Mouse (Mus musculus) cerebellum, adult 18-20 months (tissue): ENCODE measurements around the gene Nus1.

ENCODE experiments used
- DNase-seq, 2 experiments: peaks; one replicate each; pipeline ENCODE4 v3.0.0; 2021

The Nus1 gene

DNA sequence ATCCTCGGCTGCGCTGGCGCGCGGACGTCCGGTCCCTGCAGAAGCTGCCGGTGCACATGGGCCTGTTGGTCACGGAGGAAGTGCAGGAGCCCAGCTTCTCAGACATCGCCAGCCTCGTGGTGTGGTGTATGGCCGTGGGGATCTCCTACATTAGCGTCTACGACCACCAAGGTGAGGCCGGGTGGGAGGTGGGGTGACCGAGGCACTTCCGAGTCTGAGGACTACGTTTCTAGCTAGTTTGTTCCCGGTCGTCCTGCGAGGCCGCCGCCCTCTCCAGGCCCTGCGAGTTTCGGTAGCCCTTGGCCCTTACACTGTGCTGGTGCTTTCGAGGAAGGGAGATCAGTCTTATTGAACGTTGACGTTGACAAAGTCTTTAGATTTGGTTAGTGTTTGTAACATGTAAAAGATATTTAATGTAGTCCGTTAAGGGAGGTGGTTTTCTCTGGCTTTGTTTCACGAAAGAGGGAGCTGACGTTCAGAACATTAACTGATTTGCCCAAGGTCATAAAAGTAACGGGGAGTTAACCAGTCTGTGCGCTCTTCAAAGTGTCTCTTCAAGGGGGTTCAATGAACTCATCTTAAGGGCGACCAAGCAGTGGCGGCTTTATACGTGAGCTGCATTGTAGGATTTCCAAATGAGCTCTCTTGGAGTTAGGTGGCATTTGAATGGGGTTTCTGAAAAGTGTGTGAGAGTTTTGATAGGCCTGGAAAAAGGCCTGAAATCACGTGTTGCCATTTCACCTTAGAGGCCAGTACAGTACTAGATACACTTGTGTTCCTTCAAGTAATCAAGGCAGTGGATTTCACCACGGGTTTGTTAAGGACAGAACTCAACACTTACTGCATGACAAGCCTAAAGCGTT, 882 bp downstream of the Nus1 start:
- DNase-seq: no peak

DNA sequence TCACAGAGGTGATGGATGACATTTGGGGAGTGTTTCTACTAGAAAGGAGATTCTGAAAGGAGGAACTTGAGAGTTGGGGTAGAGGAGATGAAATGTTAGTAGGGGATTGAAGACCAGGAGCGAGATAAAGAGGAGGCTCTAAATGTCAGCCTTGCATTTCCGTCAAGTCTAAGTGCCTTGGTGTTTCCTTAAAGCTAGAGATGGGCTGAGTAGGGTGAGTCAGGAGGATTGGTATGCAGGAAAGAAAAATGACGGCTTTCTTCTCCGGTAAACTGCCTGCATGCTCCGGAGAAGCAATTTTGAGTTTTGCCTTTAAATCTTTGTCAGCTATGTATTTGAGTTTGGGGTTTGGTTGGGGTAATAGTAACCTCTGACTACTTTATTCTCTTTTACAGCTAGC, 1.6 kb downstream of the Nus1 start:
- DNase-seq: no peak

DNA sequence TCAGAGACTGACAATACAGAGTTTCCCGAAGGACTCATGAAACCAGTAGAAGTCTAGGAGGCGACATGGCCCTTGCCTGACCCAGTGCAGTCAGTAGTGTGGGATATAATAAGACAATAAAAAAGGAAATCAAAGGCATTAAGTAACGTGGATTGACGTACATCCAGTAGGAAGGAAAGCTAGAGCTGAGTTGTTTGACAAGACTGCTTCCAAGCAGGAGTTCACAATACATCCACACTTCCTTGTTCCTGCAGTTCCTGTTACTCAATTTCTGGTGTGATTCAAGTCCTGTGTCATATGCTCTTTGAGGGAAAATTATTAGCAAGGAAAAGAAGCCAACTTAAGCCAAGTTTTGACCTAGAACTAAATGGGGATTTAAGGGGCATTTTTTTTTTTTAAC, 2.1 kb downstream of the Nus1 start:
- no peak for DNase-seq

DNA sequence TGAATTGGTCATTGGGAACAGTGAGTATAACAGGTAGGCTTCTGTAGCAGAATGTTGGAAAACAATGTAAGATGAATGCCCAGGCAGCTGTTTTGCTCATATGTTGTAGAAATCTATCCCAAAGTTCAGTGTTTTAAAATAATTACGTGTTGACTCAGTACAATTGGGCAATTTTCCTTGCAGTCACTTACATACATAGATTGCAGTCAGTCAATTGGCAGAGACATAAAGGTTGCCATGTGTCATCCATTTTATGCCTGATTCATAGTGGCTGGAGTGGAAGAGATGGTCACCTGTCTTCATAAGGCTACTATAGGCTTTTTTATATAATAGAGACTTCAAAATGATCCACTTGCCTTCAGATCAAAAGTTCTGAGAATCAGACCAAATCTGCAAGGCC, 3.2 kb downstream of the Nus1 start:
- DNase-seq: no peak

DNA sequence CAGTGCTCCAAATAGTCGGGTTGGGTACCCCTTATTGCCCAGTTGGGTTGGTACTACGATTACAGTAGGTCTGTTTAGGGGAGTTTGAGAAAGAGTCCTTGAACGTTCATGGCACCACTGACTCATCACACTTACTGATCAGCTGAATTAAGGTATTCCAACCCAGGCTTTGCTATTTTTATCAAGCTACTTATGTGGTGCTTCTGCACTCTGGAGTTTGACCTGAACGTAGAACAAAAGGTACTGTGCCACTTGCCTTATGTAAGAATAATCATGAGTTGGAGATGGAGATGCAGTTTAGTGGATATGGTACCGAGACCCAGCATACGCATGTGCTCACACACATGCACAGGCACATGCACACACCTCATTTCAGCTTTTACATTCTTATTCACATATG, 4.4 kb downstream of the Nus1 start:
- DNase-seq: no peak

DNA sequence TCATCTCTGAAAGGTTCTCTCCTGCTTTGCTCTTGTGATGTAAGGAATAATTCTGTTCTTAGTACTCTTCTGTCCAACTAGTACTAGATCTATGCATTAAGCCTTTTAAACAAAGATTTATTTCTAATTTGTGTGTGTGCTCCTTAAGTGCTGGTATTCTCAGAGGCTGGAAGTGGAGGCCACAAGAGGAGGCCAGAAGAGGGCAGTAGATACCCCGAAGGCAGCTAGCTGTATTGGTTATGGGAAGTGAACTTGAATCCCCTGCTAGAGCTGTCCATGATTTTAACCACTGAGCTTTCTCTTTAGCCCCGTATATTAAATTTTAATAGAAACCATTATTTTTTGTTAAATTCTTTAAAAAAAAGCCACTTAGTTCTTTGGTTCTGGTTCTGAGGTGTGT, 5.8 kb downstream of the Nus1 start:
- DNase-seq: no peak

DNA sequence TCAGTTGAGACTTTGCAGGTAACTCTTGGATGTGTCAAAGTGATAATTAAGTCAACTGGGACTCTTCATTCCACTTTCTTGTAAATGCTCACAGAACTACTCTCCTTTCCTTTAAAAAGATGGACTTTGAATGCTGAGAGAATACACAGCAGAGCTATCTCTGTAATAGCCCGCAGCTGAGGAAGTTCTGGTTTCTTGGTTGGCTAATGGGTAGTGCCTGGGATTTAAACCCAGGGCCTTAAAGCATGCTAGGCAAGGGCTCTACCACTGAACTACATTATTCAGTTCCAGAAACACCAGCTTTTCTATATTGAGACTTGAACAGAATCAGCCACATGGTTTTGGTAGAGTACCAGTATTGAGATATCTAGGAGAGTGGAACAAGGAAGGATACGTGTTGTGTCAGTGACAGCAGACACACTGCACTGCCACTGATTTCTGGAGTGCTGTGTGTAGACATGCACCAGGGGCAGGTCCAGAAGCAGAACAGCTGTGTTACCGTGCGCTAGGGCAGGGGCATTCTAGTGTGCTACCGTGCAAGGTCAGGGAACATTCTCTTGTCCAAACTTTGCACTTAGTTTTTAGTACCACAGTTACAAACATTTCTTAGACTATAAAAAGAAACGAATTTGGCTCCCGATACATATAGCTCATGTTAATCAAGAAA, 9.1 kb downstream of the Nus1 start:
- no peak for DNase-seq

DNA sequence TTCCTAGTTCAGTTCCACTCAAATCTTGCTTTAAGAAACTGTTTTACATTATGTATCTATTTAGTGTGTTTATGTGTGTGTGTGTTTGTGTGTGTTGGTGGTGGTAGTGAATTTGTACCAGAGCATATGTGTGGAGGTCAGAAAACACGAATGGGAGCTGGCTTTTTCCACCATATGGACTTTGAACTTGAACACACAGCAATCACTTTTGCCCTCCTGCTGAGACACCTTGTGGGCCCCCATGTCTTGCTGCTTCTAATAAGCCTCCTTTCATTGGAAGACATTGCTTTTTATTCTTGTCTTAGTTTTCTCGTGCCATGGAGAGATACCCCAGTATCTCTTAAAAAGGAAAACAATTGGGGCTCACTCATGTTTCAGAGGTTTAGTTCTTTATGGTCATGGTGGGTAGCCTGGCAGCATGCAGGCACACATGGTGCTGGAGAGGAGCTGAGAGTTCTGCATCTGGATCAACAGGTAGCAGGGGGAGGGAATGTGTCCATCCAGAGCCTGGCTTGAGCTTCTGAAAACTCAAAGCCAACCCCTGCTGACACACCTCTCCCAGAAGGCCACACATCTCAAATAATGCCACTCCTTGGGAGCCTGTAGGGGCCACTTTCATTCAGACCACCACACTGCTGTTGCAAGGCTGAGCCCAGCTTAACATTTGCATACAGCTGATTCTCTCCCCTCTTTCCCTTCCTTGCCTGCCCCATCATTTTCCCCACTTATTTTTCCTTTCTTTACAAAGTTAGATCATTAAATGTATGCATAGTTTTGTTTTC, 10.5 kb downstream of the Nus1 start:
- DNase-seq: no peak

DNA sequence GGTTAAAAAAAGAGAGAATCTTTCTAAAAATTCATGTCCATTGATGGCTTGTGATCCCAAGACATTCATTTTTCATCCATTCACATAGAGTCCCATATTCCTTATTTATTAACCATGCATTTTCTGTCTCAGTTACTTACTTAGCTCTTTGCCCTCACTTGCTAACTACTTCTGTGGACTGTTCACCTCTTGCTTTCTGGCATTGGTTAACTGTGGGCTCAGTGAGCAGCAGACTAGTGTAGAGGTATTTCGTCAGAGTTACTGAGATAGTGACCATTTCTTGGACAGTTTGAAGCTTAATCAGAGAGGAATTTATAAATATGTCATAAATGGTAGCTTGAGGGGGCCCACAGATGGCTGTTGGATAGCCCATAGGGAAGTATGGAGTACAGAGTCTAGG, 13.6 kb downstream of the Nus1 start:
- DNase-seq: no peak

DNA sequence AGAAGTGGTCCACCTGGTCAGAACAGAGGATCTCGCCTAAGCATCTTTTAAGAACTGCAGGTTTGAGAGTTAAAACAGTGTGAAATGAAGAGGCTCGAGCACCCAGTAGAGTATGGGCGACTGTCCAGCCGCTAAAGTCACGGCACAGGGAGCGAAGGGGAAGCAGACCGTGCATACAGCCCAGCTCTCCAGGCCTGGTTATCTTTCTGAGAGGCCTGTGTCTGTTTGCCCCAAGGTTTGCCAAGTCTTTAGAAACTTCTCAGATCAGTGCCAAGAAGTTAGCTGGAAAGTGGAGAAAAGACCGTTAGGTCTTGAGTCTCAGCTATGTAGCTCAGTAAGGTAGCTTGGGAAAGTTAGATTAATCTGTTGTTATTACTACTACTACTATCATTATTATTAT, 17.5 kb downstream of the Nus1 start:
- DNase-seq: no peak

DNA sequence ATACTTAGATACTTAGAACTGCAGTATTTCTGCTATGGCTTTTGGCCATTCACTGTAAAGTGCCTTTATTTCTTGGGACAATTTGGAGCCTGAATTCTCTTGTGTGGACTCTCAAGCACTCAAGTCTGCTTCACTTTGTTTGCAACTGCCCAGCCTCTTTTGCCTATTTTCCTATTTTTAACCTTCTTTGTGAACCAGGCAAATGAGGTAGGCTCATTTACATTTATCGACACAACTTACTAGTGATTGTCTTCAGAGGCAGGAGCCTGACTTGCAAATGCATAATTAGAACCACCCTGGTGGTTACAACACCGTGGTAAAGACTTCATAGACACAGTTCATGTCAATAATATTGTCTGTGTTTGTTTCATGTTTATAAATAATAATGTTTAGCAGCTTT, 43.3 kb downstream of the Nus1 start:
- DNase-seq: no peak

DNA sequence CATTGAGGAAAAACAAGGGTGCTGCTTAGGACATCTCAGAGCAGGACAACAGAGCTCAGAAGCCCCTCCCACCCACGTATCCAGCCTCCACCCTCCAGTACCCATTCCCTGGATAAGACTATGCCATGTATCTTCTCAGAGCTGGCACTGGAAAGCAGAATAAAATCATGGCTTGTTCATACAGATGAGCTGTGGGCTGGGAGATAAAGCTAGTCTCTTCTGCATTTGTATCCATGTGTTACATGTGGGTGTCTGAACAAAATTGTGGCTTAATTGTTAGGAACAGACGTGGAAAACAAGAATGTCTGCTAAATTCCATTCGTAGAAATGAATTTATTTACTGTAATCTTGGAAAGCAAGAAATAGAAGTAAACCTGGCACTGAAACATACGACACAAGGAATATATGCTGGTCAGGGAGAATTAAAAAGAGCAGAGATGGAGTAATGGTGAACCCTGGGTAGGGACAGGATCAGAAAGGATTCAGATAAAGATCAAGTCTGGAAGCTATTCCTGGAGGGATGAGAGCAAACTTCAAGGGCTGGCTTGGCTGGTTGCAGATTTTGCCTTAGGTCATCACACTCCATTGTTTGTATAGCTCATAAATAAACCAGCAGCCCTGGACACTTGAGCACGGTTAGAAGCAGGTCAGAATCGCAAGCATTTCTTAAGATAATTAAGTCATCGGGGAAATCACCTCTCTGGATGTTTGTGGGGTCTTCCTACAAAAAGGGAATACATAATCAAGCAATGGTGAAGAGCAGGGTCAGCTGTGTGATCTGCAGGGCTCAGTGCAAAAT, 46.8 kb downstream of the Nus1 start:
- no peak for DNase-seq

DNA sequence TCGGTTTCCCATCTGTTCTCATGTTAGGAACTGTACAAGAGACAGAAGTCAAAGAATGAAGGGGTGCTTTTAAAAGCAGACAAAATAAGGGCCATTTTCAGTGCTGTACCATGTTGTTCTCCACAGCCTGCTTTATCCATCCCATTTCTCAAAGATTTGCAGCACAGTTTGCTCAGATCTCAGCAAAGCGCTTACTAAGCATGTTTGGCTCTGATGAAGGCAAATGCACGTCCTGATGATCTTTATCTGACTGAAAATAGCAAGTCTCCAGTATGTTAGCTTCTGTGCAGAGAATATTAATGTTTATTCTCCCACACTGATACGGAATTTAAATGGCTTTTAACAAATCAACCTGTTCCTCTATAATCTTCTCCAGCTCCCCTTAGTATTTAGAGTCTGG, 54.2 kb downstream of the Nus1 start:
- DNase-seq: no peak
